Mouse (Mus musculus) limb, embryonic 15.5 days (tissue): Measurements from ENCODE around the gene Trim2. TPM values are rescaled to one million over a fixed set of nuclear protein-coding genes. Genes with fewer than 3 reads are reported as not detected.
A peak's percentile ranks its signal among the peaks of the same experiment; 100 is the strongest.

Experiments
- ATAC-seq: fragments of 200-750 bp; cut with Nextera tagmentation; 2 replicates; pipeline ENCODE4 v1.8.0; 2017; ENCODE audit warnings: low read depth, moderate TSS enrichment; ENCODE audit not compliant: insufficient number of reproducible peaks, low FRiP score, low TSS enrichment
- H3K27ac ChIP-seq: fragments of 300-500 bp; sonication (generic); 2 replicates; pipeline ENCODE4 v1.5.1; 2015; ENCODE audit warnings: moderate library complexity, mild to moderate bottlenecking, inconsistent platforms
- H3K27me3 ChIP-seq: fragments of 300-500 bp; sonication (generic); 2 replicates; pipeline ENCODE4 v1.6.1; 2015; ENCODE audit warnings: inconsistent platforms
- H3K36me3 ChIP-seq: fragments of 300-500 bp; sonication (generic); 2 replicates; pipeline ENCODE4 v1.6.1; 2015; ENCODE audit warnings: inconsistent platforms
- H3K4me1 ChIP-seq: fragments of 300-500 bp; sonication (generic); 2 replicates; pipeline ENCODE4 v1.6.1; 2015; ENCODE audit warnings: inconsistent platforms
- H3K4me2 ChIP-seq: fragments of 300-500 bp; sonication (generic); 2 replicates; pipeline ENCODE4 v1.6.1; 2015; ENCODE audit warnings: mild to moderate bottlenecking, inconsistent platforms
- H3K4me3 ChIP-seq: fragments of 300-500 bp; sonication (generic); 2 replicates; pipeline ENCODE4 v1.5.1; 2015; ENCODE audit warnings: mild to moderate bottlenecking, inconsistent platforms
- H3K9ac ChIP-seq: fragments of 300-500 bp; sonication (generic); 2 replicates; pipeline ENCODE4 v1.6.1; 2015; ENCODE audit warnings: inconsistent platforms
- H3K9me3 ChIP-seq: fragments of 300-500 bp; sonication (generic); 2 replicates; pipeline ENCODE4 v1.6.1; 2016; ENCODE audit warnings: inconsistent platforms
- WGBS: fragments of 180-500 bp; shearing (Covaris S2); methylation state at CpG from one replicate; pipeline ENCODE4 v1.1.7; 2015; 5-methylcytosine and 5-hydroxymethylcytosine counted together
- polyA plus RNA-seq: library from polyadenylated mRNA; unstranded; fragments of >200 nt; fragmentation: Nextera tagmentation; extraction: Ambion mirVana; gene quantifications from 2 replicates; pipeline ENCODE4 v1.2.1, GENCODE M21; 2015

Trim2 gene
- polyA plus RNA-seq, 1 experiment from 2014 or later, result 35.9 TPM

- WGBS, result 69% methylated on average over 4 of the region's 4 CpGs
- no peaks in the 10 kb centered on the region for H3K36me3 ChIP-seq
- H3K27ac ChIP-seq, result no peak overlapping the region
- peaks cover 15% of the 10 kb centered on the region for H3K4me1 ChIP-seq
- ATAC-seq, result no peak
- H3K9ac ChIP-seq, result no peak overlapping the region
- H3K27me3 ChIP-seq, result 0 out of 2 replicates have a peak, but pooled peaks cover 8% of the 10 kb centered on the region
- no peak overlapping the region for H3K4me2 ChIP-seq
- H3K9me3 ChIP-seq, result no peaks in the 10 kb centered on the region
- H3K4me3 ChIP-seq, result no peak overlapping the region
Measured at GRCm38 (mm10) chr3:84193881-84194280, 112.8 kb downstream of the Trim2 start.

GRCm38 (mm10) chr3:84191141-84191881 lies 115.4 kb downstream of the Trim2 start:
- Histone ChIP-seq H3K27me3 (0 out of 2 replicates have a peak, but pooled peaks cover 8% of the 10 kb centered on the region), H3K36me3 (no peaks in the 10 kb centered on the region), H3K9ac (0 out of 2 replicates have a peak overlapping the region, but pooled peaks have one; percentile 1), H3K4me1 (peaks cover 15% of the 10 kb centered on the region), H3K4me2 (peak overlapping the region; percentile 58), H3K9me3 (no peaks in the 10 kb centered on the region), H3K27ac (peak overlapping the region; percentile 62), H3K4me3 (peak overlapping the region; percentile 41)
- ATAC-seq, result no peak
- WGBS, result 41% methylated on average over 21 of the region's 21 CpGs

- H3K4me2 ChIP-seq, result peak overlapping the region; percentile 58
- 9% methylated on average over 41 of the region's 41 CpGs for WGBS
- H3K27me3 ChIP-seq, result 0 out of 2 replicates have a peak, but pooled peaks cover 8% of the 10 kb centered on the region
- ATAC-seq, result no peak
- H3K4me3 ChIP-seq, result peak overlapping the region; percentile 41
- no peaks in the 10 kb centered on the region for H3K36me3 ChIP-seq
- H3K9ac ChIP-seq, result 0 out of 2 replicates have a peak overlapping the region, but pooled peaks have one; percentile 1
- H3K4me1 ChIP-seq, result peaks cover 15% of the 10 kb centered on the region
- H3K27ac ChIP-seq, result peak overlapping the region; percentile 62
- no peaks in the 10 kb centered on the region for H3K9me3 ChIP-seq
Measured at GRCm38 (mm10) chr3:84190513-84191061, 116.1 kb downstream of the Trim2 start.

GRCm38 (mm10) chr3:84189629-84190173 lies 117.0 kb downstream of the Trim2 start:
- Histone ChIP-seq H3K27ac (peak overlapping the region; percentile 33; the same call in 1 of the 2 replicates), H3K27me3 (0 out of 2 replicates have a peak, but pooled peaks cover 8% of the 10 kb centered on the region), H3K4me1 (peaks cover 15% of the 10 kb centered on the region), H3K9ac (no peak overlapping the region), H3K9me3 (no peaks in the 10 kb centered on the region), H3K4me3 (peak overlapping the region; percentile 41), H3K36me3 (no peaks in the 10 kb centered on the region), H3K4me2 (peak overlapping the region; percentile 58)
- WGBS, result 32% methylated on average over 10 of the region's 10 CpGs
- ATAC-seq, result no peak

GRCm38 (mm10) chr3:84181717-84182116 lies 125.0 kb downstream of the Trim2 start:
- Histone ChIP-seq H3K9ac (no peak overlapping the region), H3K27me3 (no peaks in the 10 kb centered on the region), H3K36me3 (peaks cover 3% of the 10 kb centered on the region), H3K4me3 (no peak overlapping the region), H3K4me2 (no peak overlapping the region), H3K4me1 (no peaks in the 10 kb centered on the region), H3K27ac (no peak overlapping the region), H3K9me3 (no peaks in the 10 kb centered on the region)
- 54% methylated on average over 4 of the region's 4 CpGs for WGBS
- no peak for ATAC-seq

- Histone ChIP-seq H3K9me3 (no peaks in the 10 kb centered on the region), H3K36me3 (peaks cover 5% of the 10 kb centered on the region), H3K4me1 (no peaks in the 10 kb centered on the region), H3K27ac (no peak overlapping the region), H3K9ac (no peak overlapping the region), H3K4me3 (no peak overlapping the region), H3K4me2 (no peak overlapping the region), H3K27me3 (no peaks in the 10 kb centered on the region)
- 54% methylated on average over 8 of the region's 8 CpGs for WGBS
- no peak for ATAC-seq
Measured at GRCm38 (mm10) chr3:84181102-84181501, 125.6 kb downstream of the Trim2 start.

- no peaks in the 10 kb centered on the region for H3K27me3 ChIP-seq
- WGBS, result 78% methylated on average over 2 of the region's 2 CpGs
- ATAC-seq, result no peak
- no peak overlapping the region for H3K27ac ChIP-seq
- no peak overlapping the region for H3K4me3 ChIP-seq
- peaks cover 5% of the 10 kb centered on the region for H3K36me3 ChIP-seq
- no peak overlapping the region for H3K9ac ChIP-seq
- no peaks in the 10 kb centered on the region for H3K9me3 ChIP-seq
- H3K4me2 ChIP-seq, result no peak overlapping the region
- H3K4me1 ChIP-seq, result no peaks in the 10 kb centered on the region
Measured at GRCm38 (mm10) chr3:84180304-84180703, 126.4 kb downstream of the Trim2 start.

- no peak overlapping the region for H3K9ac ChIP-seq
- H3K4me3 ChIP-seq, result no peak overlapping the region
- H3K27me3 ChIP-seq, result no peaks in the 10 kb centered on the region
- no peaks in the 10 kb centered on the region for H3K9me3 ChIP-seq
- no peak for ATAC-seq
- H3K36me3 ChIP-seq, result peaks cover 5% of the 10 kb centered on the region
- WGBS, result 69% methylated on average over 2 of the region's 2 CpGs
- no peak overlapping the region for H3K4me2 ChIP-seq
- no peak overlapping the region for H3K27ac ChIP-seq
- no peaks in the 10 kb centered on the region for H3K4me1 ChIP-seq
Measured at GRCm38 (mm10) chr3:84177834-84178233, 128.8 kb downstream of the Trim2 start.

- Histone ChIP-seq H3K4me3 (no peak overlapping the region), H3K36me3 (peaks cover 5% of the 10 kb centered on the region; the same call in 1 of the 2 replicates), H3K4me2 (no peak overlapping the region), H3K27me3 (no peaks in the 10 kb centered on the region), H3K4me1 (no peaks in the 10 kb centered on the region), H3K9ac (no peak overlapping the region), H3K9me3 (no peaks in the 10 kb centered on the region), H3K27ac (no peak overlapping the region)
- WGBS, result 54% methylated on average over 7 of the region's 7 CpGs
- ATAC-seq, result no peak
Measured at GRCm38 (mm10) chr3:84175337-84176315, 131.1 kb downstream of the Trim2 start.

GRCm38 (mm10) chr3:84173581-84174154 lies 133.0 kb downstream of the Trim2 start, which contains the start of gene Gm6525:
Gene Gm6525, plus strand, starts transcription at chr3:84174104.
- 64% methylated on average over 11 of the region's 11 CpGs for WGBS
- H3K27ac ChIP-seq, result no peak within 1 kb of the TSS
- no peaks in the 10 kb centered on the region for H3K4me1 ChIP-seq
- H3K4me3 ChIP-seq, result no peak within 1 kb of the TSS
- peaks cover 9% of the 10 kb centered on the region; the same call in 1 of the 2 replicates for H3K36me3 ChIP-seq
- H3K27me3 ChIP-seq, result no peaks in the 10 kb centered on the region
- H3K9ac ChIP-seq, result no peak within 1 kb of the TSS
- H3K4me2 ChIP-seq, result no peak within 1 kb of the TSS
- no peak for ATAC-seq
- H3K9me3 ChIP-seq, result no peaks in the 10 kb centered on the region

GRCm38 (mm10) chr3:84172406-84172805 lies 134.3 kb downstream of the Trim2 start:
- 43% methylated on average over 11 of the region's 11 CpGs for WGBS
- H3K27me3 ChIP-seq, result no peaks in the 10 kb centered on the region
- H3K4me3 ChIP-seq, result no peak overlapping the region
- no peak for ATAC-seq
- H3K9me3 ChIP-seq, result no peaks in the 10 kb centered on the region
- H3K4me2 ChIP-seq, result no peak overlapping the region
- no peak overlapping the region for H3K27ac ChIP-seq
- no peak overlapping the region for H3K9ac ChIP-seq
- H3K4me1 ChIP-seq, result no peaks in the 10 kb centered on the region
- peaks cover 9% of the 10 kb centered on the region; the same call in 1 of the 2 replicates for H3K36me3 ChIP-seq
